Mouse (Mus musculus): Measurements from ENCODE around the gene Eif4g3. TPM values are rescaled to one million over a fixed set of nuclear protein-coding genes. Genes with fewer than 3 reads are reported as not detected.
"Not testable (repeated sequence)": the region's sequence is repeated elsewhere in the genome, so short reads cannot be mapped to it uniquely, and the experiment has no call there.

The Eif4g3 gene
- polyA plus RNA-seq, 1 experiment from 2014 or later, result 37.0 TPM

DNA sequence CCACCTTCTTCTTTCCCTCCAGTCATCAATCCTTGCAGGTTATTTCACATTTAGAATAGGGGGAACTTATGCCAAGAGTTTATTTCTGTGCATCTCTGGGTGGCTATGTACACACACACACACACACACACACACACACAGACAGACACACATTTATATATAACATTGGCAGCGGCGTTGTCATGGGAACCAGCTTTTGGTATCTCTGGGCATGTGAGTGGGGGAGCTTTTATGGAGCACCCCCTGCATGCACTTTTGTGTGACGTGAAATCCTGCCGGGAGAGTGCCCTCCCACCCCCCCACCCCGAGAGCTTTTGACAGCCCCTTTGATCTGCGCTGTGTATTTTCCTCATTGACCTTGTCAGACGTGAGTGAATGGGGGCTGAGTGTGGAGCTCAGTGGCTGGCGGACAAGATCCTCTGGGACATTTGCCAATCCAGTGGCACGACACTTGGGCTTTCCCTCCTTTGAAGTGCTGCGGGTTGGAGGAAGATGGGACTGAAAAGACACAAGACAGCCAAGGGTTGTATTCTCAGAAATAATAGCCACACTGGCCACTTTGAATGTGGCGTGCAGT lies 17.9 kb upstream of the Eif4g3 start:
- not testable (repeated sequence) for ATAC-seq (replicated peaks; ENCODE audit: low FRiP score, low TSS enrichment, low read depth); H3K4me3 ChIP-seq (ENCODE audit: low read depth, low read length); H3K4me2 ChIP-seq (ENCODE audit: low read length); H3K9ac ChIP-seq (ENCODE audit: low read length); H3K27me3 ChIP-seq (replicated peaks; ENCODE audit: control insufficient read depth, insufficient read depth, low read length); H3K9me3 ChIP-seq (ENCODE audit: control insufficient read depth, low read length); H3K4me1 ChIP-seq (replicated peaks; ENCODE audit: control insufficient read depth, insufficient read depth, low read length); H3K27ac ChIP-seq (ENCODE audit: low read depth); DNase-seq (ENCODE audit: low spot score); H3K36me3 ChIP-seq (ENCODE audit: control insufficient read depth, insufficient read depth, low read length)
- WGBS, result no CpG with 5 or more reads among the region's 11 CpGs

DNA sequence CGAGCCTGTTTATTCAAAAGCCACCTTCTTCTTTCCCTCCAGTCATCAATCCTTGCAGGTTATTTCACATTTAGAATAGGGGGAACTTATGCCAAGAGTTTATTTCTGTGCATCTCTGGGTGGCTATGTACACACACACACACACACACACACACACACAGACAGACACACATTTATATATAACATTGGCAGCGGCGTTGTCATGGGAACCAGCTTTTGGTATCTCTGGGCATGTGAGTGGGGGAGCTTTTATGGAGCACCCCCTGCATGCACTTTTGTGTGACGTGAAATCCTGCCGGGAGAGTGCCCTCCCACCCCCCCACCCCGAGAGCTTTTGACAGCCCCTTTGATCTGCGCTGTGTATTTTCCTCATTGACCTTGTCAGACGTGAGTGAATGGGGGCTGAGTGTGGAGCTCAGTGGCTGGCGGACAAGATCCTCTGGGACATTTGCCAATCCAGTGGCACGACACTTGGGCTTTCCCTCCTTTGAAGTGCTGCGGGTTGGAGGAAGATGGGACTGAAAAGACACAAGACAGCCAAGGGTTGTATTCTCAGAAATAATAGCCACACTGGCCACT lies 13.7 kb upstream of the Eif4g3 start:
- WGBS, result no CpG with 5 or more reads among the region's 11 CpGs
- ATAC-seq (replicated peaks; ENCODE audit: low FRiP score, low TSS enrichment, low read depth); H3K9me3 ChIP-seq (ENCODE audit: control insufficient read depth, low read length); H3K27me3 ChIP-seq (replicated peaks; ENCODE audit: control insufficient read depth, insufficient read depth, low read length); H3K4me2 ChIP-seq (ENCODE audit: low read length); H3K4me1 ChIP-seq (replicated peaks; ENCODE audit: control insufficient read depth, insufficient read depth, low read length); H3K4me3 ChIP-seq (ENCODE audit: low read depth, low read length); H3K27ac ChIP-seq (ENCODE audit: low read depth); H3K9ac ChIP-seq (ENCODE audit: low read length); DNase-seq (ENCODE audit: low spot score); H3K36me3 ChIP-seq (ENCODE audit: control insufficient read depth, insufficient read depth, low read length): not testable (repeated sequence)

DNA sequence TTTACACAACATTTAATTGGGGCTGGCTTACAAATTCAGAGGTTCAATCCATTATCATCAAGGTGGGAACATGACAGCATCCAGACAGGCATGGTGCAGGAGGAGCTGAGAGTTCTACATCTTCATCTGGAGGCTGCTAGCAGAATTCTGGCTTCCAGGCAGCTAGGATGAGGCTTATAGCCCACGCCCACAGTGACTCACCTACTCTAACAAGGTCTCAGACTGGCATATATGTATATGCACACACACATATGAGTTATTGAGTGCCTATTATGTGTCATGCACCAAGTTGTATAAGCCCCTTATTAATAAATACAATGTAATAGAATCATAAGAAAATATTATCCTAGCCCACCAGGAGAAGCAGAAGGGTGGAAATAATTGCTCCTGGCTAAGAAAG lies 10.0 kb upstream of the Eif4g3 start:
- no peak overlapping the region for H3K9ac ChIP-seq (ENCODE audit: low read length)
- 81% methylated on average over 1 of the region's 1 CpGs for WGBS
- no peak for ATAC-seq (replicated peaks; ENCODE audit: low FRiP score, low TSS enrichment, low read depth)

DNA sequence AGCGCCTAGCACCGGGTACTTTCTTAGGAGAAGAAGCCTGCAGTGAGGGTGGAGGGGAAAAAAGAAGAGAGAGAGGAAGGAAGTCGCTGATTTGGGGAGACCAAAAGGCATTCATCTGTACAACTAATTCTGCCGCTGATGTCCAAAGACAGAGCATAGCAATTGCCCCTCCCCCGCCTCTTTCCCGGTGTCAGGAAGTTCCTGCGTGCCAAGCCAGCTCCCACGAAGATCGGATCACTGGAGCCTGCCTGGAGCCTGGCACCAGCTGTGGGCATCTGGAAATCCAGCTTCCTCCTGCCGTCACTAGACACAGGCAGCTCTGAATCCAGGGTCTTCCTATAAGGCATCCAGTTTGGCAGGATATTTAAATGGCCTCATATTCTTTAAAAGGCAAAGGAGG lies 8.6 kb upstream of the Eif4g3 start:
- no peaks in the 10 kb centered on the region for H3K4me1 ChIP-seq (replicated peaks; ENCODE audit: control insufficient read depth, insufficient read depth, low read length)
- H3K9ac ChIP-seq (ENCODE audit: low read length), result no peak overlapping the region
- H3K36me3 ChIP-seq (ENCODE audit: control insufficient read depth, insufficient read depth, low read length), result no peaks in the 10 kb centered on the region
- no peaks in the 10 kb centered on the region for H3K27me3 ChIP-seq (replicated peaks; ENCODE audit: control insufficient read depth, insufficient read depth, low read length)
- DNase-seq (ENCODE audit: low spot score) (peak; percentile 70), ATAC-seq (replicated peaks; ENCODE audit: low FRiP score, low TSS enrichment, low read depth) (no peak)
- H3K27ac ChIP-seq (ENCODE audit: low read depth), result no peak overlapping the region
- H3K4me2 ChIP-seq (ENCODE audit: low read length), result no peak overlapping the region
- H3K4me3 ChIP-seq (ENCODE audit: low read depth, low read length), result no peak overlapping the region
- WGBS, result 40% methylated on average over 10 of the region's 10 CpGs
- no peaks in the 10 kb centered on the region for H3K9me3 ChIP-seq (ENCODE audit: control insufficient read depth, low read length)

More for the DNA sequence above, 10.0 kb upstream of the Eif4g3 start:
- no peaks in the 10 kb centered on the region for H3K36me3 ChIP-seq (ENCODE audit: control insufficient read depth, insufficient read depth, low read length)
- no peaks in the 10 kb centered on the region for H3K9me3 ChIP-seq (ENCODE audit: control insufficient read depth, low read length)
- no peaks in the 10 kb centered on the region for H3K27me3 ChIP-seq (replicated peaks; ENCODE audit: control insufficient read depth, insufficient read depth, low read length)
- no peak overlapping the region for H3K4me3 ChIP-seq (ENCODE audit: low read depth, low read length)
- no peak overlapping the region for H3K27ac ChIP-seq (ENCODE audit: low read depth)
- H3K4me2 ChIP-seq (ENCODE audit: low read length), result no peak overlapping the region
- no peak for DNase-seq (ENCODE audit: low spot score)
- H3K4me1 ChIP-seq (replicated peaks; ENCODE audit: control insufficient read depth, insufficient read depth, low read length), result no peaks in the 10 kb centered on the region

DNA sequence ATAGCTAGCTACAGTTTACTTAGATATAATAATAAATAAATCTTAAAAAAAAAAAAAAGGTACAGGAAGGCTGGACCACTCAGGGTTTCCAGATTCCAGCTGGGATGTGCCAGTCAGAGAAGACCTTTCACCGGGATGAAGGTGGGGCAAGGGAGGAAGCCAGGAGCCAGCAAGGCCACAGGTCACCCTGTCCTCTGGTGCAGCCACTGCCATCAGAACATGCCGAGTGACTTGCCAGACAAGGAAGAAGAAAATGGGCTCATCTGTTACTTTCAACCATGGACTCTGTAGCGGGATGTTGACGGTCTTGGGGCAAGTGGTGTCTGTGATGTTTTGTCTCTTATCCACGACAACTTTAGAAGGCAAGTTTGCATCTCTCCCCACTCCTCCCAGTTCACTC lies 8.1 kb upstream of the Eif4g3 start:
- H3K27ac ChIP-seq (ENCODE audit: low read depth), result no peak overlapping the region
- H3K36me3 ChIP-seq (ENCODE audit: control insufficient read depth, insufficient read depth, low read length), result no peaks in the 10 kb centered on the region
- no peaks in the 10 kb centered on the region for H3K9me3 ChIP-seq (ENCODE audit: control insufficient read depth, low read length)
- no peak for DNase-seq (ENCODE audit: low spot score)
- no peaks in the 10 kb centered on the region for H3K27me3 ChIP-seq (replicated peaks; ENCODE audit: control insufficient read depth, insufficient read depth, low read length)
- no peak overlapping the region for H3K9ac ChIP-seq (ENCODE audit: low read length)
- 71% methylated on average over 5 of the region's 5 CpGs for WGBS
- no peak overlapping the region for H3K4me2 ChIP-seq (ENCODE audit: low read length)
- no peak for ATAC-seq (replicated peaks; ENCODE audit: low FRiP score, low TSS enrichment, low read depth)
- H3K4me1 ChIP-seq (replicated peaks; ENCODE audit: control insufficient read depth, insufficient read depth, low read length), result no peaks in the 10 kb centered on the region
- no peak overlapping the region for H3K4me3 ChIP-seq (ENCODE audit: low read depth, low read length)

DNA sequence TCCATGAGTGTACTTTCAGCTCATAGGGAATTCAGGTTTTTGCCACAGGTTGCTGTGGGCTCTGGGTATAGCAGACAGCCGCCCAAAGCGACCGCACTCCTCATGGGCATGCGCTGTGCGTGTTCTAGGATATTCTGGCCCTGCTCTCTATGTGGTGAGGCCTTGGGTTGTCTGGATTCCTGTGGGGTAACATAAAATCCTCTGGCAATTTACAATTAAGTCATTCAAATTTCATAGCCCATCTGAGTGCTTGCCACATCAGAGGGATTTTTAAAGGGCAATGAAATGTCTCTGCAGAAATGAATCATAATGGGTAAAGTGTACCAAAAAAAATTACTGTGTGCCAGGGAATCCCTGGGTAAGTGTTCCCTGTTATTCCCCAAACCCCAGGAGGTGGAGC lies 3.4 kb upstream of the Eif4g3 start:
- no peak for DNase-seq (ENCODE audit: low spot score)
- H3K9ac ChIP-seq (ENCODE audit: low read length), result no peak overlapping the region

DNA sequence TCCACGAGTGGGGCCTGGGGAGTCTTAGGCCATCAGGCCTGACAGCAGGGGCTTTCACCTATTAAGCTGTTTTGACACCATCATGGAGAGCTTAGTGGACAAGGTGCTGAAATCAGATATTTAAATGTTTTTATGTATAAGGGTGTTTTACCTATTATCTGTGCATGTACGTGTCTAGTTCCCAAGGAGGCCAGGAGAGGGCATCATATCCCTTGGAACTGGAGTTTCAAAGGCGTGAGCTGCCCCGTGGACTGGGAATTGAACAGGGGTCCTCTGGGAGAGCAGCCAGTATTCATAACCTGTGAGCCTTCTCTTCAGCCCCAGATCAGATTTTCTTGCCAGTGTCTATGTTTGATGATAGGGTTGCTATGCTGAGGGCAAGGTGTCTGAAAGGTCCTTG lies 2.4 kb upstream of the Eif4g3 start:
- Histone ChIP-seq H3K9me3 (ENCODE audit: control insufficient read depth, low read length) (no peaks in the 10 kb centered on the region), H3K4me3 (ENCODE audit: low read depth, low read length) (no peak overlapping the region), H3K4me2 (ENCODE audit: low read length) (no peak overlapping the region), H3K4me1 (replicated peaks; ENCODE audit: control insufficient read depth, insufficient read depth, low read length) (peaks cover 5% of the 10 kb centered on the region), H3K27ac (ENCODE audit: low read depth) (no peak overlapping the region), H3K27me3 (replicated peaks; ENCODE audit: control insufficient read depth, insufficient read depth, low read length) (no peaks in the 10 kb centered on the region), H3K9ac (ENCODE audit: low read length) (no peak overlapping the region), H3K36me3 (ENCODE audit: control insufficient read depth, insufficient read depth, low read length) (no peaks in the 10 kb centered on the region)
- DNase-seq (ENCODE audit: low spot score), result no peak
- WGBS, result 82% methylated on average over 4 of the region's 4 CpGs
- ATAC-seq (replicated peaks; ENCODE audit: low FRiP score, low TSS enrichment, low read depth), result no peak

More for the DNA sequence above, 3.4 kb upstream of the Eif4g3 start:
- Histone ChIP-seq H3K27ac (ENCODE audit: low read depth) (no peak overlapping the region), H3K9me3 (ENCODE audit: control insufficient read depth, low read length) (no peaks in the 10 kb centered on the region), H3K4me2 (ENCODE audit: low read length) (no peak overlapping the region), H3K27me3 (replicated peaks; ENCODE audit: control insufficient read depth, insufficient read depth, low read length) (no peaks in the 10 kb centered on the region), H3K4me1 (replicated peaks; ENCODE audit: control insufficient read depth, insufficient read depth, low read length) (no peaks in the 10 kb centered on the region), H3K4me3 (ENCODE audit: low read depth, low read length) (no peak overlapping the region), H3K36me3 (ENCODE audit: control insufficient read depth, insufficient read depth, low read length) (no peaks in the 10 kb centered on the region)
- WGBS, result 84% methylated on average over 5 of the region's 5 CpGs
- ATAC-seq (replicated peaks; ENCODE audit: low FRiP score, low TSS enrichment, low read depth), result no peak

DNA sequence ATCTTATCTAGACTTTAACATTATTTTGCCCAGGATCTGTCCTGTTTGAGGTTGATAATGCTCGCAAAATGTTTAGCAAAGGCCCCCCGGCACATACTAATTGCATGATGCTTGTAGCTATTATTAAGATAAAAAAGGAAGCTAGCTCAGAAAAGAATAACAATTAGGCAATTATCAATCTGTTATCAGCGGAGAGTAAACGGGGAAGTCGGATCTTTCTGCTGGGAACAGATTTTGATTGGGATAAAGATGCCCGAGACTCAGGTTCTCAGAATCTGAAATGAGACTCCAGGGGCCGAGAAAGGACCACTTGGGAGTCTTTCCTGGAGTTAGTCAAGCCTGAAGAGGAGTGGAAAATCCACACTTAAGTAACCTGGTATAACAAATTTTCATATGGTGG lies 1.6 kb upstream of the Eif4g3 start:
- H3K36me3 ChIP-seq (ENCODE audit: control insufficient read depth, insufficient read depth, low read length), result peaks cover 5% of the 10 kb centered on the region; the same call in 1 of the 2 replicates
- no peak overlapping the region for H3K9ac ChIP-seq (ENCODE audit: low read length)
- H3K27ac ChIP-seq (ENCODE audit: low read depth), result no peak overlapping the region
- DNase-seq (ENCODE audit: low spot score) (no peak), ATAC-seq (replicated peaks; ENCODE audit: low FRiP score, low TSS enrichment, low read depth) (no peak)
- no peak overlapping the region for H3K4me3 ChIP-seq (ENCODE audit: low read depth, low read length)
- 75% methylated on average over 7 of the region's 7 CpGs for WGBS
- H3K27me3 ChIP-seq (replicated peaks; ENCODE audit: control insufficient read depth, insufficient read depth, low read length), result no peaks in the 10 kb centered on the region
- no peak overlapping the region for H3K4me2 ChIP-seq (ENCODE audit: low read length)
- H3K9me3 ChIP-seq (ENCODE audit: control insufficient read depth, low read length), result no peaks in the 10 kb centered on the region
- H3K4me1 ChIP-seq (replicated peaks; ENCODE audit: control insufficient read depth, insufficient read depth, low read length), result peaks cover 13% of the 10 kb centered on the region

DNA sequence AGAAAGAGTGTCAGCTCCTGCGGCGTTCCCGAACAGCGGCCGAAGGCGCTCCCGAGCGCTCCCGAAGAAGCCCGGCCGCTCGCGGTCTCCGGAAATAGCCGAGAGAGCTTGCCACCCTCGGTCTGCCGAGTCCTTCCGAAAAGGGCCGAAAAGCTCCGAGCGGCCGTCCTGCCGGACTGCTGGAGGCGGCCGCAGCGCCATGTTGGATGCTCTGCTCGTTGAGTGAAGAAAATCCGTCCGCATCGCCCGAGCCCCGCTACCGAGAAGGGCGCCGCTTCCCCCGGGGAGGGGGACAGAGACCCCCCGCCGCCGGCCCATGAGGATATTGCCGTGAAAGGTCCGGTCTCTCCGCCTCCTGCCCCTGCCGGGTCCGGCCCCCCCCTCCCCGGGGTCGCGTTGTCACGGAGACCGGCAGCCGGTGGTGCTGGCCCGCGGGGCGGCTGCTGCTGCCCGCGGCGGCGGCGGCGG lies 503 bp downstream of the Eif4g3 start:
- Histone ChIP-seq H3K4me2 (ENCODE audit: low read length) (peak overlapping the region; percentile 93), H3K36me3 (ENCODE audit: control insufficient read depth, insufficient read depth, low read length) (peaks cover 21% of the 10 kb centered on the region), H3K27me3 (replicated peaks; ENCODE audit: control insufficient read depth, insufficient read depth, low read length) (no peaks in the 10 kb centered on the region), H3K4me1 (replicated peaks; ENCODE audit: control insufficient read depth, insufficient read depth, low read length) (peaks cover 16% of the 10 kb centered on the region), H3K9me3 (ENCODE audit: control insufficient read depth, low read length) (no peaks in the 10 kb centered on the region), H3K9ac (ENCODE audit: low read length) (peak overlapping the region; percentile 96), H3K27ac (ENCODE audit: low read depth) (peak overlapping the region; percentile 91), H3K4me3 (ENCODE audit: low read depth, low read length) (peak overlapping the region; percentile 88)
- WGBS, result 0% methylated on average over 45 of the region's 59 CpGs
- peak; percentile 91 for ATAC-seq (replicated peaks; ENCODE audit: low FRiP score, low TSS enrichment, low read depth)
- DNase-seq (ENCODE audit: low spot score), result peak; percentile 99
